Mouse (Mus musculus) forelimb bud, embryonic 11.5 days (tissue): ENCODE results near the gene Mtx2.
A peak's percentile ranks its signal among the peaks of the same experiment; 100 is the strongest.

ENCODE experiments used
- DNase-seq: peaks from one replicate; pipeline ENCODE4 v3.0.0-alpha.2; 2012; ENCODE audit warnings: low read depth, low spot score

The Mtx2 gene

GRCm38 (mm10) chr2:74825730-74826430 is at the start of gene Mtx2:
Gene Mtx2 (plus strand): TSS chr2:74825803.
- peak; percentile 76 for DNase-seq

- no peak for DNase-seq
Observed at GRCm38 (mm10) chr2:74777536-74778275, 47.9 kb upstream of the Mtx2 start.

- DNase-seq: no peak
Observed at GRCm38 (mm10) chr2:74781386-74781785, 44.2 kb upstream of the Mtx2 start.

- peak; percentile 18 for DNase-seq
Observed at GRCm38 (mm10) chr2:74795531-74795930, 30.1 kb upstream of the Mtx2 start.

DNA sequence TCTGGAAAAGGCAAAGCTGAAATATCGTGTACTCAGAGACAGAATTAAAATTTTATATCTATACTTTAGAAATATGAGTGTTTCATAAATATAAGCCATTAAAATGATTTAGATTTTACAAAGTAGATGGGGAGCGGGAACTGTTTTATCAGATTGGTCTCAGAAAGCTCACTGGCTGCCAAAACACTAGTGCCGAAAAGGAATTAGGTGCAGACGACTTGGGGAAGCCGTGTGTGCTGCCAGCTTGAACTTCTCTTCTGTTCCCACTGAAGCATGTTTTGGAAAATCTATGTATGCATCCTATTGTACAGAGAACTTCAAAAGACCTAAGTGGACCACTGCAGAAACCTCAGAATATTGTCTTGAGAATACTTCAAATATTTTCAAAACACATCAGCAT is 17.2 kb upstream of the Mtx2 start:
- DNase-seq: no peak

GRCm38 (mm10) chr2:74822654-74823053 is 2.9 kb upstream of the Mtx2 start:
- DNase-seq: no peak

DNA sequence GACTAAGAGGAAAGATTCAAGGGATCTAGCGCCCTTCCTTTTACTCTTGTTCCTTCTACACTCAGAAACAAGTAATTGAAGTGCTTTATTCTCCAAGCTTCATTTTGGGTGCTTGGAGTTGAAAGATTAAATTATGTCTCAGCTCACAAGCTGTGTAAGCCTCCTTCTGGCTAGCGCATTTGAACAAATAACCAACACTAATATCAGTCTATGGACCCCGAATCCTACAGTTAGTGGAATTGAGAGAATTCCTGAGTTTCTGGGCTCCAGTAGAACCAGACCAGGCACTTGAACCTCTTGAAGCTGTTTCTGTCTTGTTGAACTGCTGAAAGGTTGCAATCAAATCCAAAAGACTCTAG is 253 bp upstream of the Mtx2 start:
- DNase-seq: no peak

DNA sequence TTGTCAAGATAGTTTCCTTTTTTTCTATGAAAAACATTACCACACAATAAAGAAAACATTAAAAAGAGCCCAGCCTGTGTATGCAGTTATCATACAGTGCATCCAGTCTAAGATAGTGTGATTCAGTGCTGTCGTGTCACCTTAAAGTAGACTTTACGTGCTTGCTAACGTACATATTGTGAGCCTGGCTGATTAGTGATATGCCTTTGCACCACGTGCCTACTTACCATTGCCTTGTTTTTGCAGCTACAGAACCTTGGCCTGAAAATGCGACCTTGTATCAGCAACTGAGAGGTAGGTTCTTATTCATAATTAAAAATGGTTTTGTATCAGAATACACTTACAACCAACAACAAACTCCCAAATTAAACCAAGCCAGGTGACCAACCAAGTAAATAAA is 21.4 kb downstream of the Mtx2 start:
- DNase-seq: no peak

DNA sequence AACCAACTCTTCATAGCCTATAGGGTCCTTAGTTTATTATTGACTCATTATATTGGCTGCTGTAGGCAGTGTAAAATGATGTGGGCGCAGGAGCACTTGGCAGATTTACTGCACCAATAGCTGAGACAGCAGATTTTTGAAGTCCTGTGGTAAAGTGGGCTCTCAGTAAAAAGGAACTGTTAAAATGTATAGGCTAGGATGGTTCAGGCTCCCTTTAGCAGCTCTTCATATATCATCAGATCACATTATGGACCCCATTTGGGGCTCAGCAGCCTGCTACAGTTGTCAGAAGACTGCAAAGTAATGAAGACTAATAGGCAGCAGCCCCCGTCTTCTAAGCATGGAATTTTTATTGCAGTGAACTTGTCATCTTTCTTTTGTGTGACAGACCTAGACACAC is 21.9 kb downstream of the Mtx2 start:
- peak; percentile 54 for DNase-seq

DNA sequence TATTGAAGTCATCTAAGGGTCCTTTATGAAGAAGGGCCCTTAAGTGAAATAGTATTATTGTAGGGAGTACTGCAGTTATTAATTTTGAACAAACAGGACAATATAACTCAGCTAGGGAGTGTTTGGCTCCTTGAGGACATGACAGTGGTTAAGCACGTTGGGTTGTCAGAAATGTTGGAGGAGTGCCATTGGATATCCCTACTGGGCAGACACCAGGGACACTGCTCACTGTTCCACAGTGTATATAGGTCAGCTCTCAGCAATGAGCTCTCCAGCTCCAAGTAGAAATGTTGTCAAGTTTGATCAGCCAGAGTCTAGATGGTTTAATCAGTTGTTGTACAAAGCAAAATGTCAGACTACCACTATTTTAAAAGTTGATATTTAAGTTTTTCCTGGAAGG is 24.4 kb downstream of the Mtx2 start:
- no peak for DNase-seq

DNA sequence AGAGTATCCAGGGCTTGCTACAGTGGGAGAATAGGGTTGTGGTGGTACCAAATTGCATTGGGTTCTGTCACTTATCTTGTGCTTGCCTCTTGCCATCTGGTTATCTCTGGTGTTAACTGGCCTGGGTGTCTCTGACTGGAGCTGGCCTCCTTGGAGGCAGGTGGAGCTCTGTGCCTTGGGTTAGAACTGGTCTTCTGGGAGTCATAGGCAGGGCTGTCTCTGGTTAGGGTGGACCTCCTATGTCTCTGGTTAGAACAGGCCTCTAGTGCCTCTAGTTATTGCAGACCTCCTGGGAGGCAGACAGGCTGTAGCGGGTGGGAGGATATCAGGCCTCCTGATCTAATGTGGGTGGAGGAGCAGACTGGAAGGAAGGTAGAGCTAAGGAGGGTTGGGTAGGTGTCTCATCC is 36.5 kb downstream of the Mtx2 start:
- no peak for DNase-seq

GRCm38 (mm10) chr2:74865414-74865813 is 39.8 kb downstream of the Mtx2 start:
- no peak for DNase-seq

DNA sequence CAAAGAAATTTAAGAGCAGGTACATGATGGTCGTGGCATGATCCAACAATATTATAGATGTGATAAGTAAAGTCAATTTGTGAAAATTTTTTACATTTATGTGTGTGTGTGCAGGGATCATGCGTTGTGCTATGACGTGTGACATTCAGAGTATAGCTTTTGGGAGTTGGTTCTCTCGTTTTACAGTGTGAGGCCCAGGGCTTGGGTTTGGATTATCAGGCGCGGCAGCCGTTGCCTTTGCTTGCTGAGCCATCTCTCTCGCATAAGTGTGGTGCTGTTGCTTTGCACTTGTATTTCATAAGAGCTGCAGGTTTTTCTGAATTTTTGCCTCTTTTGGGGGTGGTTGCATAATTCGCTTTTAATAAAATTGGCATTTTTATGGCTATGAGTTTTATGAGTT is 48.4 kb downstream of the Mtx2 start:
- DNase-seq: no peak

DNA sequence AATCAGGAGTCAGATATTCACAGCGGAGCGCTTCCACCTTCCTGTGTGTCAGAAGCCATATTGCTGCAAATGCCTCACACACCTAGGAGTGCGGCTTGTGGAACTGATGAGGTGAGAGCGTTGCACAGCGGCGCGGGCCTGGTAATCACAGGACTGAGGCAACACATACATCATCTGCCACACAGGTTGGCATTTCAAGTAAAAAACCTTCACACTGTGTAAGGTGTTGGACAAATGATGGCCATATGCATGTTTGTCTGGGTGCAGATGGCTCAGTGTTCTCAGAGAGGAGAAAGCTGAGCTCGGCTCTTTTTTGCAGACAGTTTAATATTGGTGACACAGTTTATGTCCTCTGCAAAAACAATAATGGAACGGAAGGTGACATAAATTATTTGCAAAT is 58.8 kb downstream of the Mtx2 start:
- DNase-seq: peak; percentile 33

DNA sequence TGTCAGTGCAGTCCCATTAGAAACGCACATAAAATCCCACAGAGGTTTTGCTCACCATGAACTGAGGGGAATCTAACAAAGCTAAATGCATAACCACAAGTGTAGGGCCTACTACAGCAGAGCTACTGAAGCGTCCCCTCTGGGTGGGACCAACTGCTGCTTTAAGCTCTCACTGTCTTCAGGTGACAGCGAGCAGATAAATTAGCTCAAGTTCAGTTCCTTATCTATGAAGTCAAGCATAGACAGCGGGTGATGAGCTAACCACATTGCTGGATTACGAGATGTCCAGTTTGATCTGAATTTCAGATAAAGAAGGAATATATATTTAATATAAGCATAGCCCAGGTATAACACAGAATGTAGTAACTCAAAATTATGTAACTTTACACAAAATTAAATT is 66.3 kb downstream of the Mtx2 start:
- DNase-seq: no peak

DNA sequence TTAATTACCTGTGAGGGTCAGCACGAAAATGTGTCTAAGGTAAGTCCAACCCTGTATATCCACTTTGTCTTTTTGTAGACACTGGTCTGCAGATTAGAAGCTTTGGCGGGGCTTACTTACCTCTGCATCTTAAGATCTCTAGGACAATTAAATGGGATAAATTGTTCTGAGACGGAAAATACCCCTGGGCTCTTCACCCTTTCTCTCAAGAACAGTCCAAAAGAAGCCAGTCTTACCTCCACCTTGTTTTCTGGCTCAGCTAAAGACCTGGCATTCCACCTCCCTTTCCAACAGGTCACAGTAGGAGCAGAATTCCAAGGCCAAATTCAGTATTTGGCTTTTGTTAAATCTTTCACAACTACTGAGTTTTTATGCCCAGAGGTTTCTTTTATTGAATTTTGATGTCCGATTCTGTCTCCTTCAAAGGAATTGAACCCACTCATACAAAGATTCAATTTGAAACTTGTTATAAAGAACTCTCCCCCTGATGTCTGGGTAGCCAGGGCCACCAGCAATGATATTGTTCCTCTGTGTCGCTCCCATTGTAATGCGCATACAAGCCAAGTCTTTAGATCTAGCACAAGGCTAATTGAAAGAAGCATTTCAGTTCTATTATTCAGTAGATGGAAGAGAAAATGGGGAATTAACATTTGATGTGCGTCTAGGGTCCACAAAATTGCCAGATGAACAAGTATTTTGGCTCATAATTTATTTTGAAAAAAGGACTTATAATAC is 67.4 kb downstream of the Mtx2 start:
- no peak for DNase-seq

DNA sequence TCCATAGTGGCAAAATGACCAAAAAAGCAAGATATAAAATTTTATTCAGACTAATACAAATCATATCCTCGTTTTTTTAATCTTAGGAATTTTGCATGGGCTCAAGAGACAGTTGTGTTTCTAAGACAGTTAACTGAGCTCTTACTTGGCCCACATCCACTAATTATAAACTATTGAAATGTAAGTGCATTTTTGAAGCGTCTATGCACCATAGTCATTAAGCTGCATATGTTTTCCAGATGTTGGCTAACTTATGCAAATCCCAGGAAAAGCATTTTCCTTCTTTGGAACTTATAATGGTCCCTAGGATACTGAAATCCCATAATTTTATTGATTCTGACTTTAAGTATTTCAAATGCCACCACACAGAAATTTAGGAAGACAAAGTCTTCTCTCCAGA is 68.5 kb downstream of the Mtx2 start:
- no peak for DNase-seq

- no peak for DNase-seq
Observed at GRCm38 (mm10) chr2:74899973-74900372, 74.4 kb downstream of the Mtx2 start.

- DNase-seq: no peak
Observed at GRCm38 (mm10) chr2:74901764-74902295, 76.2 kb downstream of the Mtx2 start.

DNA sequence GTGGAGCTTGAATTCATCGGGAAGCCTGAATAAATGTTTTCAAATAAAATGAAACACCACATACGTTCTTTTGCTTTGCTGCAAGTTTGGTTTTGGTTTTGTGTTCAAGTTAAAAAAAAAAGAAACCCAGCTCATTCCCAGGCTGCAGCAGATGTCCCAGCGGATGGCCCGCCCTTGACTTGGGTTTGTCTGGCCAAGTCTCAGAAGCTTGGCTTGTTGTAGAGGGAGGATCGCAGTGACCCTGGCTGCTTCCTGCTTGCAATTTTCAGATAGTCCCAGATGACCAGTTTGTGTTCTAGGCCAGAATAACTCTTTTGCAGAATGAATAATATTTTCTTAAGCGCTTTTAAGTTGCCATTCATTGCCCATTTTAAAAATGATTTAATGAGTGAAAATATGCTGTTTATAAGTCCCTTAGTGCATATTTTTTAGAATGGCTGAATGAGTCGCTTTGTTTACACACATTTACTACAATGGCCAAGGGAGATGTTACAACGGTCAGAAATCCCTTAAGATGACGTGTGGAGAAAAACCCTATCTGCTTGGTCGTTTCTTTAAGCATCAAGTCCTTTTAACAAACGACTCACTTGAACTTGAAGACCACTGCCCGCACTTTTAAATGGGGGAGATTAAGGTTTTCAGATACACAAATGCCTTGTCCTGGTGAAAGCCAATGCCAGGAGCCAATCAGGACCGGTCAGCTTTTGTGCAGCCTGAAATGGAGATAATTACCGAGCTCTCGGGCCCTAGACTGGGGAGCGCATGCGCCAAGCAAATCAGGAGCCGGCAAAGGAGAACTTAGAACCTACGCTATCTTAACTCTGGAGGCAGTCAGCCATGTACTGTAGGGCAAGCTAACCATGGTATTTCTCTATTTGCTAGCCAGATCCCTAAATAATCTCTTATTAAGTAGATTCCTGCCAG is 82.0 kb downstream of the Mtx2 start:
- no peak for DNase-seq

DNA sequence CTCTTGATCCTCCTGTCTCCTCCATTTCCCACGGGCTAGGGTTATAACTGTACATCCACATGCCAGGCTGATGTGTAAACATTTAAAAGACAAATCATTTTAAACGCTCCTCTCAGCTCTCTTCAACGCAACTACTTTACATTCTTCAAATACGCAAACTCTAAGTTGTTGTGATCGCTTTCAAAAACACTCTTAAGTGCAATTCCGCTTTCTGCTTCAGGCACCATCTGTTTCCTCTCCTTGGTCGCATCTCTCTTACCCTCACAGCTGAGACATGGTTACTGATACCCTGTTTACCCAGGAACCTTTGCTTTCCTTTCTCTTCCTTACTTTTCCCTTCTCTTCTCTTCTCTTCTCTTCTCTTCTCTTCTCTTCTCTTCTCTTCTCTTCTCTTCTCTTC is 86.4 kb downstream of the Mtx2 start:
- no peak for DNase-seq
